Mouse (Mus musculus): ENCODE measurements at regions not wholly inside any gene's neighbourhood (a gene's known extent, or its start where the extent isn't known, plus 50 kb on each side); places are given as distances from the start of the nearest gene placed in this dataset.
A peak's percentile ranks its signal among the peaks of the same experiment; 100 is the strongest.

GRCm38 (mm10) chr14:61678107-61678506 is 70.8 kb downstream of the Kcnrg start:
- peaks cover 3% of the 10 kb centered on the region; the same call in 1 of the 2 replicates for H3K79me2 ChIP-seq (replicated peaks; ENCODE audit: control insufficient read depth, extremely low read depth, insufficient read depth, poor library complexity, severe bottlenecking)
- no peak for DNase-seq (ENCODE audit: extremely low read depth)
- H3K4me1 ChIP-seq (ENCODE audit: control insufficient read depth in 1 of 2, insufficient read depth in 2 of 2) = peaks cover 7 to 12% of the 10 kb centered on the region in 2 experiments; a peak in 3 of 4 replicates
- H3K36me3 ChIP-seq (replicated peaks in 1 of 2; ENCODE audit: control insufficient read depth in 1 of 2, insufficient read depth in 1 of 2, low read length in 1 of 2) = peaks cover 2% of the 10 kb centered on the region in 2 experiments
- no peaks in the 10 kb centered on the region for H3K27me3 ChIP-seq (replicated peaks)
- H3K9ac ChIP-seq (ENCODE audit: insufficient read depth, low read depth) = no peak overlapping the region
- TF ChIP-seq SIN3A (IDR thresholded peaks at IDR 0.05; ENCODE audit: low read length) (no peak), MXI1 (IDR thresholded peaks at IDR 0.05; ENCODE audit: low read depth, low read length) (no peak), JUND (conservative IDR thresholded peaks at IDR 0.05; ENCODE audit: low read depth, low read length) (no peak), SMC3 (IDR thresholded peaks at IDR 0.05; ENCODE audit: low read depth, low read length) (no peak), IRF4 (IDR thresholded peaks at IDR 0.05; ENCODE audit: low read depth, low read length) (no peak), TBP (conservative IDR thresholded peaks at IDR 0.05; ENCODE audit: low read depth, low read length) (no peak), USF2 (conservative IDR thresholded peaks at IDR 0.05; ENCODE audit: low read depth, low read length) (no peak), ZC3H11A (IDR thresholded peaks at IDR 0.05; ENCODE audit: low read depth, low read length) (no peak), RAD21 (IDR thresholded peaks at IDR 0.05; ENCODE audit: low read depth, low read length) (no peak), MYC (IDR thresholded peaks at IDR 0.05; ENCODE audit: low read depth, low read length) (no peak), EP300 (IDR thresholded peaks at IDR 0.05; ENCODE audit: low read length) (no peak), RCOR1 (conservative IDR thresholded peaks at IDR 0.05; ENCODE audit: low read depth, low read length) (no peak), MAX (IDR thresholded peaks at IDR 0.05; ENCODE audit: low read length) (no peak), POLR2A (IDR thresholded peaks at IDR 0.05; ENCODE audit: low read depth, low read length) (no peak), MAFK (IDR thresholded peaks at IDR 0.05; ENCODE audit: insufficient replicate concordance, low read length) (no peak), BHLHE40 (IDR thresholded peaks at IDR 0.05; ENCODE audit: low read depth, low read length) (no peak)
- peaks cover 2% of the 10 kb centered on the region for H3K9me3 ChIP-seq (replicated peaks; ENCODE audit: low read length)
- H3K27ac ChIP-seq (ENCODE audit: insufficient read depth, low read depth) = no peak overlapping the region
- no peak overlapping the region for H3K4me3 ChIP-seq (replicated peaks in 1 of 3; ENCODE audit: low read depth in 2 of 3, low read length in 2 of 3, poor library complexity in 1 of 3)
- in situ Hi-C loops (cut with MboI; ENCODE audit: low pct_ligation_motif_present, low pct_unique_long_range_greater_than_20kb, low sequenced_read_pairs) (no loop called here), dilution Hi-C loops (cut with MboI; ENCODE audit: extremely low pct_ligation_motif_present, extremely low pct_unique_long_range_greater_than_20kb, low sequenced_read_pairs) (no loop called here)
- H3K4me2 ChIP-seq (ENCODE audit: insufficient read depth, low read depth, poor library complexity, severe bottlenecking) = no peak overlapping the region

- peaks cover 10 to 34% of the 10 kb centered on the region in 2 experiments for H3K4me1 ChIP-seq (ENCODE audit: control insufficient read depth in 1 of 2, insufficient read depth in 2 of 2)
- H3K79me2 ChIP-seq (replicated peaks; ENCODE audit: control insufficient read depth, extremely low read depth, insufficient read depth, poor library complexity, severe bottlenecking) = peaks cover 3% of the 10 kb centered on the region; the same call in 1 of the 2 replicates
- dilution Hi-C loops (cut with MboI; ENCODE audit: extremely low pct_ligation_motif_present, extremely low pct_unique_long_range_greater_than_20kb, low sequenced_read_pairs) (no loop called here), in situ Hi-C loops (cut with MboI; ENCODE audit: low pct_ligation_motif_present, low pct_unique_long_range_greater_than_20kb, low sequenced_read_pairs) (loop anchor here (5.0 kb wide), 1 partner anchor 34 kb away; no protein-coding TSS in a partner anchor)
- H3K9ac ChIP-seq (ENCODE audit: insufficient read depth, low read depth) = peak overlapping the region; percentile 98
- DNase-seq (ENCODE audit: extremely low read depth) = peak; percentile 71
- H3K4me3 ChIP-seq (replicated peaks in 1 of 3; ENCODE audit: low read depth in 2 of 3, low read length in 2 of 3, poor library complexity in 1 of 3) = peak overlapping the region; percentile 57 to 94 (median 68)
- H3K4me2 ChIP-seq (ENCODE audit: insufficient read depth, low read depth, poor library complexity, severe bottlenecking) = peak overlapping the region; percentile 64
- peaks cover 6% of the 10 kb centered on the region for H3K27me3 ChIP-seq (replicated peaks)
- peak overlapping the region; percentile 91 for H3K27ac ChIP-seq (ENCODE audit: insufficient read depth, low read depth)
- peaks cover 2% of the 10 kb centered on the region for H3K9me3 ChIP-seq (replicated peaks; ENCODE audit: low read length)
- no peaks in the 10 kb centered on the region for H3K36me3 ChIP-seq (replicated peaks in 1 of 2; ENCODE audit: control insufficient read depth in 1 of 2, insufficient read depth in 1 of 2, low read length in 1 of 2)
- TF ChIP-seq MAZ (IDR thresholded peaks at IDR 0.05; ENCODE audit: low read depth, low read length) (0 out of 2 replicates have a peak, but pooled peaks have one; percentile 36), UBTF (IDR thresholded peaks at IDR 0.05; ENCODE audit: low read depth, low read length) (no peak), POLR2AphosphoS2 (IDR thresholded peaks at IDR 0.05; ENCODE audit: low read depth, low read length) (no peak), SIN3A (IDR thresholded peaks at IDR 0.05; ENCODE audit: low read length) (no peak; the same call in none of the 2 replicates), RAD21 (IDR thresholded peaks at IDR 0.05; ENCODE audit: low read depth, low read length) (no peak), EP300 (IDR thresholded peaks at IDR 0.05; ENCODE audit: low read length) (peak; percentile 68), PAX5 (IDR thresholded peaks at IDR 0.05; ENCODE audit: low read length) (no peak), USF1 (IDR thresholded peaks at IDR 0.05; ENCODE audit: low read depth, low read length) (peak; percentile 93), ZNF384 (IDR thresholded peaks at IDR 0.05; ENCODE audit: low read depth, low read length) (no peak), E2F4 (IDR thresholded peaks at IDR 0.05; ENCODE audit: insufficient replicate concordance, low read depth, low read length) (peak; percentile 80; the same call in 1 of the 2 replicates), ELF1 (IDR thresholded peaks at IDR 0.05; ENCODE audit: low read depth, low read length) (peak; percentile 51; the same call in 1 of the 2 replicates), ZMIZ1 (IDR thresholded peaks at IDR 0.05; ENCODE audit: low read depth, low read length) (no peak; the same call in 1 of the 2 replicates), TCF12 (IDR thresholded peaks at IDR 0.05; ENCODE audit: low read depth, low read length) (peak; percentile 30; the same call in 1 of the 2 replicates), SMC3 (IDR thresholded peaks at IDR 0.05; ENCODE audit: low read depth, low read length) (no peak; the same call in 1 of the 2 replicates), NRF1 (IDR thresholded peaks at IDR 0.05; ENCODE audit: low read depth, low read length) (0 out of 2 replicates have a peak, but pooled peaks have one; percentile 23), RCOR1 (conservative IDR thresholded peaks at IDR 0.05; ENCODE audit: low read depth, low read length) (no peak), MAX (IDR thresholded peaks at IDR 0.05; ENCODE audit: low read length) (peak; percentile 81), MAFK (IDR thresholded peaks at IDR 0.05; ENCODE audit: insufficient replicate concordance, low read length) (peak; percentile 81), USF2 (conservative IDR thresholded peaks at IDR 0.05; ENCODE audit: low read depth, low read length) (peak; percentile 87), JUN (IDR thresholded peaks at IDR 0.05; ENCODE audit: insufficient read depth, low read depth, low read length) (peak; percentile 68), TBP (conservative IDR thresholded peaks at IDR 0.05; ENCODE audit: low read depth, low read length) (no peak)
Observed at GRCm38 (mm10) chr14:61680818-61681707, 73.8 kb downstream of the Kcnrg start.

All from CH12.LX (cell line).